Mouse (Mus musculus): ENCODE measurements around the gene Abcc6.

The Abcc6 gene

DNA sequence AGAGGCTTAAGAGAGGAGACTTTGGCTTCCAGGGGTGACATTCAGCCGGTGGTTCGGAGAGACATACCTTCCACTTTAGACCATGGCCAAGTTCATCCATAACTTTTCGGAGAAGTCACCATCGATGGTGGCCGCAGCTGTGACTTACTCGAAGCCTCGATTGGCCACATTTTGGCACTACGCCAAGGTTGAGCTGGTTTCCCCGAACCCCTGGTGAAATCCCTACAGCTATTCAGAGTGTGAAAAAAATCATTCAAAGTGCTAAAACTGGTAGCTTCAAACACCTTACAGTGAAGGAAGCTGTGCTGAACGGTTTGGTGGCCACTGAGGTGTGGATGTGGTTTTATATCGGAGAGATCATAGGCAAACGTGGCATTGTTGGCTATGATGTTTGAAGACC, 96.3 kb downstream of the Abcc6 start:
- DNase-seq (ENCODE audit: low read depth) = peak; percentile 23

DNA sequence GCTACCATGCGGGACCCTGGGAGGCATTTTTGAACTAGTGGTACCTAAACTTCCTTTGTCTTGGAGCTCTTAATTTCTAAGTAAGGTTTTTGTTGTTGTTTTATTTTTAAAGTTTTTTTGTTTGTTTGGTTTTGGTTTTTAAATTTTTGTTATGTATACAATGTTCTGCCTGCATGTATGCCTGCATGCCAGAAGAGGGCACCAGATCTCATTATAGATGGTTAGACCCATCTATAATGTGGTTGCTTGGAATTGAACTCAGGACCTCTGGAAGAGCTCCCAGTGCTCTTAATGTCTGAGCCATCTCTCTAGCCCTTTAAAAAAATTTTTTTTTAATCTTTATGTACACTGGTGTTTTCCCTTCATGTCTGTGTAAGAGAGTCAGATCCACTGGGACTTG, 100.4 kb downstream of the Abcc6 start:
- DNase-seq (ENCODE audit: low read depth) = no peak

DNA sequence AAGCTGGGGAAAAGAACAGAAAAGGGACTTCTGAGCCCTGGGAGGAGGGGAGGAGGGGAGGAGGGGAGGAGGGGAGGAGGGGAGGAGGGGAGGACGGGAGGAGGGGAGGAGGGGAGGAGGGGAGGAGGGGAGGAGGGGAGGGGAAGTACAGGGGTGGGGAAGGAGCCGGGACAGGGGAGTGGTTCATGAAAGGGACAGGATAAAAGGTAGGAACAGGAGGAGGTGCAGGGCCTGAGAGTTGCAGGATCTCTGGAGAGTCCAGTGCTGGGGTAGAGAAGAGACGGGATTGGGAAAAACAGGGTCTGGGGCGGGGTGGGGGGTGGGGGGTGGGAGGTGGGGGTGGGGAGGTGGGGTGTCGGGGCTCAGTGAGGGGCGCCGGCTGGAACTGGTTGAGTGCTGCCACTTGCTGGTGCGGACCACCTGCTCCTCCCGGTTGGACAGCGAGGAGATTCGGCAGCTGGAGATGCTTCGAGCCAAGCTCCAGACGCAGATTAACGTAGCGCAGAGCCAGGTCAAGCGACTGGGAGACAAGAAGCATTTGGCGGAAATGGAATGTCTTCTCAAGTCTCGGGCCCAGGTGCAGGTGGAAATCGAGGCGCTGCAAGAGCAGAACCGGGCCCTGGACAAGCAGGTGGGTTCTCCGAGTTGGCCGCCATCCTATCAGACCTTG, 101.3 kb downstream of the Abcc6 start:
- DNase-seq (ENCODE audit: low read depth) = no peak

DNA sequence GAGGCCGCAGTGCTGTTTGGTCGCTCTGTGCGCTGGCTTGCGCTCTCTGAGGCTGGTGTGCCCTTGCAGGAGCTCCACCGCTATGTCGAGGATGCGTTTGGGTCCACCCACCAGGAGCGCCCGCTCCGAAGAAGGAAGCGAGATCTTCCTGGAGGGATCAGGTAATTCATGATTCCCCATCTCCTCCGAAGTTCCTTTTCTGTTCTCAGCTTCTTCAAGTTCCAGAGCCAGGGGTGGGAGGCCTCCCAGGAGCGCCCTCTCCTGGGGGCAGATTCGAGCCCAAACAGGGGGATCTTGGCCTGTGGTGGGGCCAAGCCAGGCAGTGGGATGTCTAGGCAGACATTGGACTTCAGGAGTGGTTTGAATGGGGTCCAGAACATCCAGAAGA, 105.7 kb downstream of the Abcc6 start:
- peak; percentile 79 for DNase-seq (ENCODE audit: low read depth)

DNA sequence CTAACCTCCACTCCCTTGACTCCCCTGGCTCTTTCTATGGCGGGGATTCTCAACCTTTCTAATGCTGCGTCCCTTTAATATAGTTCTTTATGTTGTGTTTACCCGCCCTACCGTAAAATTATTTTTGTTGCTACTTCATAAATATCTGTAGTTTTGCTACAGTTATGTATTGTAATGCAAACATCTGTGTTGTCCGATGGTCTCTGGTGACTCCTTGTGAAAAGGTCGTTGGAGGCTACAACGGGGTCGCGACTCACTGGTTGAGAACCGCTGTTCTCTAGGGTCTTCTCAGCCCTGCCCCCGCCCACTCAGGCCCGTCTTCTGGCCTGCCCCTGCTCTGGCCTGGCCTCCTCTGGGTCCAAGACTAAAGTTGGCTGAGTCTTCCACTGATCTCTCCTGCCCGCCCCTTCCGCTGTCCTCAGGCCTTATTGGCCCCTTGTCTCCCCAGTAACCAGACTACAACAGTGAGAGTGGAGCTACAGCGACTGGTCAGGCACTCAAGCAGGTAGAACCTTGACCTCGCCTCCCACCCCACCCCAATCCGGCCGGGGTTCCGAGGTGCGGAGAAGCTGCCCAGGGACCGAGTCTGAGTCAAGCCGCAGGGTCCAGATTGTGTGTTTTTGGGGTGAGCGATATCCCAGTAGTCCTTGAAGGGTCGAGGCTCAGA, 106.2 kb downstream of the Abcc6 start, which contains the start of gene Ccdc114:
Gene Ccdc114 (plus strand): TSS at position 311 of the 667 bp plus-strand sequence.
- peak; percentile 94 for DNase-seq (ENCODE audit: low read depth)

DNA sequence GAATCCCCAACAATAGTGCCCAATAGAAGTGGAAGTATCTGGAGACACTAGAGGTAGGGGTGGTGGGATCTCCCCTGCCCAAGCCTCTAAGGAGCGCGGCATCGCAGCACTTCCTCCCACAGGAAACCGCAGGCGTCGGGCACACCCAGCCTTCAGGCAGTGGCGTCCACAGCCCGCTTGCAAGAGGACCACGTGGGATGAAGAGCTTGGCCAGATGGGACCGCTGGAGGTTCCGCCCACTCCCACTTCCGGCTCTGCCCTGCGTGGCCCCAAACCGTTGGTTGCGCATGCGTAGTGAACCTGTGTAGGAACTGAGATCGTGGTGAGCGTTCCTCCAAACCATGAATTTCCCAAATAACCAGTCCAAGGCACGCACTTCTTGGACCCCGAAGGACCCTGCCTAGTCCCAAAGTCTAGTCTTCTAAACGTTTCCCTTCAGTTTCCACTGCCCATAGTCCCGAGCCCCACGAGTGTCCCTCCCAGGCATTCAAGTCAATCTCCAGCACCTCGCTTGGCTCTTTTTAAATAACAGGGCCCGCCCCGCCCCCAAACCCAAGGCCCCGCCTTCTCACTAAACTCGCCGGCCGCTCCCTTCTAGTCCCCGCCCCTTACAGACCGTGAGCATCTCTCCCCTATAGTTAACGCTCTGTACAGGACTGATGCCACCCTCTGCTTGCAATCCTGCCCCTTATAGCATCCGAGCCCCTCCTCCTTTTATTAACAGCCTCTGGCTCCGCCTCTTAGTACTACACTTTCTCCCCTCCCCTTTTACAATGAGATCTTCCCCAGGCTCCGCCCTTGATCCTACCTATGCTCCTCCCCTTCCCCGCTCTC, 107.0 kb downstream of the Abcc6 start:
- peak; percentile 100 for DNase-seq (ENCODE audit: low read depth)

DNA sequence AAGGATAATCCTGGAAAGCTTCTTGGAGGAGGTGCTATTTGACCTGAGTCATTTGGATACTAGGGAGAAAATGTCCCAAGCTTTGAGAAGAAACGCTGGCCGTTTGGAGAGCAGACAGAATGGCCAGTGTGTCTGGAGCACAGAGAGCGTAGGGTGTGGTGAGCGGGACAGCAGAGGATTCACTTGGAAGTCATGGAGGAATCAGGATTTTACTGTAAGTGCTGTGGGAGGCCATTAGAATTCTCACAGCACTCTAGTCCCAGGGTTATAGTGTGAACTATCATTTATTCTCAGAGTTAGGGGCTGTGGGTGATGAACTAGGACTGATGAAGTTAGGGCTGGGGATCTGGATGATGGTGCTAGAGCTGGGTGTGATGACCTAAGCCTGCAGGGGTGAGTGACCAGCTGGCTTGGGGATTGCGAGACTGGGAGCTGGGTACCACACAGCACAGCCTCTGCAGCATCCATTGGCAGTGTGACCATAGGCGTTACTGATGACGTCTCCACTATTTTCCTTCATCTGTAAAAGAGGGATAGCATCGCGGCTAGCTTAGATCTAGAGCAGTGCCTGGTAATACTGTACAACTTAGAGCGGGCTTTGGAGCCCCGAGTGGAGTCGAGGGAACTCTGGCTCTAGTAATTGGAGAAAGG, 108.0 kb downstream of the Abcc6 start:
- peak; percentile 66 for DNase-seq (ENCODE audit: low read depth)

DNA sequence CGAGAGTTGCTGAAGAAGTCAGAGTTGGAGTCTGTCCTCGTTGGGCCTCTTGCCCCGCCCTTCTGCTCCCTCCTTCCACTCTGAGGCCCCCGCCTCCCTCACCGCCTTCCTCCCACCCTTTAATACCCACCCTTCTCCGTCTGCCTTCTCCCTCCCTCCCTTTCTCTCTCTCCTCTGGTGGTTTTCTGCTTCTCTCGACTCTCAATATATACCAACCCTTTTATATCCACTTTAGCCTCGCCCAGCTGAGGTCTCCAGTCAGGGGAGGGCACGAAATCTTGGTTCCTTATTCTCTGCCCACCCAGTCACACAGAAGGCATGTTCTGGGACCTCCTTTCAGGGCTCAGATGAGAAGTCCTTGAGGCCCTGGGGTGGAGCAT, 108.9 kb downstream of the Abcc6 start, which contains the start of gene Emp3:
Gene Emp3 (minus strand): TSS at position 163 of the 380 bp plus-strand sequence.
- peak; percentile 94 for DNase-seq (ENCODE audit: low read depth)

DNA sequence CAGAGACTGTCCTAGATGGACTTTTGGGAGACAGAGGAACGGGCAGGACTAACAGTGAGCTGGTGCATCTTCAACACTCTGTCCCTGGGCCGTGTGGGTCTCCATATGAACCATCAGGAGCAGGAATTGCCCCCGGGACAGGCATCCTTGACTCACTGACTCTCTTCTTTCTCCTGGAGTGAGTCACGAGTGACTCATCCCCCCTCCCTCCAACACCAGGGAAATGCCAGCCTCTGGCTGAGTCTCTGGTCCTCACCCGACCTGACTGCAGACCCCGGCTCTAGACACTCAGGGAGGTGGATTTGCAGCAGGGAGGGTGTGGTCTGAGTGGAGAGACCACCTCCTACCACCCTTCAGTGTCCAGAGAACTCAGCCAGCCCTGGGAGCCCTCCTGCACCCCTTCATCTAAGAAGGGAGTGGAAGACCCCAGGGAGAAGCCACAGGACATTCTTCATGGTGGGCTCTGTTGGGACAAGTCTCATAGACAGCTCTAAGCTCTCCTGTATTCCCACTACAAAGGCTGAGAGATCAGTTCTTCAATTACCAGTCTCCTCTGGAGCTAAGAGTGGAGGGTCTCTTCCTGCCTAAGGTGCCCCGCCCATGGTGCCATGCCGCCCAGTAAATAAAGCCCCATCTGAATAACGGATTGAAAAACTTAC, 109.4 kb downstream of the Abcc6 start:
- DNase-seq (ENCODE audit: low read depth) = peak; percentile 83

DNA sequence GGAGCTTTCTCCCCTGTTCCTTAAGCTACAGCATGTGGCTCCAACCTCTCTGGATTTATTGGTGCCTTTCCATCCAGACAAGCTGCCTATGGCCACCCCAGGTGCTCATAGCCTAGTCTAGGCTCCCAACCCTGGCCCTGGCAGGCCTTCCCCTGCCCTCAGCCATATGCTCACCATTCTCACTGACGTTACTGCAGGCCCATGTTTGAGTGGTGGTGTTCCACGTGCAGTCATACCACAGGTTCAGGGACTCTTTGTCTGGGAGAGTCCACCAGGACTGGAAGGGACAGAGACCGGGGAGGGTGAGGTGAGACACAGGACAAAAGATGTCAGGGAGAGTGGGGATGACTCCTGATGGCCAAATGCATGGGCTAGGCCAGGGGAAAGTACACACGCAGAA, 110.3 kb downstream of the Abcc6 start:
- no peak for DNase-seq (ENCODE audit: low read depth)

DNA sequence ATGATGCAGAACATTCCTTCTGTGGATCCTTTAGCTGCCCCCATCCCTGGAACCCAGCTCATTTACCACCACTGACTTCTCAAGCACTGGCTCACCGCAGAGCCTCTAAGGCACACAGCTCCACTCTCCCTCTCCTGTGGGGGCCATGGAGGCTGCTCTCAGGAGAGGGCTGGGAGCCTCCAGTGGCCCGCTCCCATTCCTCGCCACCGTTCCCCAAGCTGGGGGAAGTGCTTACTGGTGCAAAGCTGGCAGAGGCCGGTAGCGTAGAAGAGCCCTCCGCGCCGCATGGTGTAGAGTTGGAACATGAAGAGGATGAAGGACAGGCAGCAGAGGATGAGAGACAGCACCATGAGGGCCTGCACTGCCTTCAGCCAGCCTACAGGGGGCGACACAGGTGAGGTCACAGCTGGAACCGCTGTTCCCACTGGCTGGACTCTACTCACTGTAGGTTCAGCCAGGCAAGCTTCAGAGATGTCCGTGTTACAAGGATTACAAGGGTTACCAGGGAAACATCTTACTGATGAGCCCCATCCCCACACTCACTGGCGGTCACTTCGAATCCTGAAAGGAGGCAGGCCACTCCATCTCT, 110.9 kb downstream of the Abcc6 start:
- DNase-seq (ENCODE audit: low read depth) = peak; percentile 24

DNA sequence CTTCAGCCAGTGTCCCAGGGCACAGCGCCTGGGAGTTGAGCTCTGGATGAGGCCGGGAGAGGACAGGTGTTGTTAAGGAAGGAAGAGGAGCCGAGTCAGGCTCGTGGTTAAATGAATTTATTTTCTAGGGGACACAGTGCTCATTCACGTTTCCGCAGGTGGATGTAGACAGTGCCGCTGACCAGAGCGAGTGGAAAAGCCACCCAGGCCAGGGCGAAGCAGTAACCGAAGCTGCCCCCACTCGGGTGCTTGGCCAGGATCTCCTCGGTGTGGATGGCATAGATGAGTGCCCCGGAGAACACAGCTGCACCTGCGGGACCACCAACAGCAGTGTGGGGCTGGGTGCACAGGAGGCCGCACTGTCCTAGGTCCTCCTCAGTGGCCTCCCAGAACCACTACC, 112.2 kb downstream of the Abcc6 start:
- no peak for DNase-seq (ENCODE audit: low read depth)
